Mouse (Mus musculus): ENCODE data around the gene Egfr. TPM values are rescaled to one million over a fixed set of nuclear protein-coding genes. Genes with fewer than 3 reads are reported as not detected.
A peak's percentile ranks its signal among the peaks of the same experiment; 100 is the strongest.

Egfr gene
- polyA plus RNA-seq, 1 experiment, result 1.7 TPM

DNA sequence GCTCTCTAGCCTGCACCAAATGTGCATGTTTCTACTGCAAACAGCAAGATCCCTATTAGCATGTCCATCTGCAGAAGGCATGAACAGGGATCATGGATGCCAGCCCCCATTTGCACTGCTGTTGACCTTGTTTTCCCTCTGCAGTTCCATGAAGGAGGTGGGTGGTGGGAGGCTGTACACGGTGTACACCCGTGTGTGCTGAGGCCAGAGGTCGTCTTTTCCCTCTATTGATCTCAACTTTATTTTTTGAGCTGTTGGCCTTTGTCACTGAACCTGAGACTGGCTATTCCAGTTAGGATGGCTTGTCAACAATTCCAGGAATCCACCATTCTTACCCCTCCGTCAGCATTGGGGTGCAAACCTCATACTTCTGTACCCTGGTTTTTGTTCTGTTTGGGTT lies 9.8 kb upstream of the Egfr start:
- Histone ChIP-seq H3K36me3 (ENCODE audit: control insufficient read depth, insufficient read depth, low read length) (no peaks in the 10 kb centered on the region), H3K27ac (ENCODE audit: control insufficient read depth, insufficient read depth, low read depth, low read length) (no peak overlapping the region), H3K4me3 (ENCODE audit: control insufficient read depth, low read depth, low read length) (no peak overlapping the region), H3K4me1 (ENCODE audit: control insufficient read depth, insufficient read depth, low read length) (no peaks in the 10 kb centered on the region), H3K27me3 (ENCODE audit: control insufficient read depth, insufficient read depth, low read length) (no peaks in the 10 kb centered on the region)
- TF ChIP-seq CTCF (IDR thresholded peaks at IDR 0.05; ENCODE audit: control insufficient read depth, insufficient read depth, insufficient replicate concordance, low read depth, low read length) (no peak), POLR2A (IDR thresholded peaks at IDR 0.05; ENCODE audit: control insufficient read depth, low read depth, low read length) (no peak)

DNA sequence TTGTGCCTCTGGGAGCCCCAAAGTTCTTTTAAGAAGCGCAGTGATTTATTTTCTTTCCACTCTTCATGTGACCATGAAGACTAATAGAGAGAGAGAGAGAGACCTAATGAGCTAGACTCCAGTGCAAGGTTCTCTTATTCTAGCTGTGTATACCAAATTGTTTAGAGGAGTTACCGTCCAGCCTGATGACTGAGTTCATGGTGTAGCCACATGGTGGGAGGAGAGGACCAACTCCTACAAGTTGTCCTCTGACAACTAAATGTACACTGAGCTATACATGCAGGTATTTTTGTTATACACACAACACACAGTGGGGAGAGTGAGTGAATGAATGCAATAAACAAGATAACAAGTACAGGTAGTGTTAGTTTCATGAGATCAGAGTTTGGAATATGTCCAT lies 9.2 kb upstream of the Egfr start:
- no peak overlapping the region for H3K27ac ChIP-seq (ENCODE audit: control insufficient read depth, insufficient read depth, low read depth, low read length)
- no peaks in the 10 kb centered on the region for H3K36me3 ChIP-seq (ENCODE audit: control insufficient read depth, insufficient read depth, low read length)
- TF ChIP-seq POLR2A (IDR thresholded peaks at IDR 0.05; ENCODE audit: control insufficient read depth, low read depth, low read length) (no peak), CTCF (IDR thresholded peaks at IDR 0.05; ENCODE audit: control insufficient read depth, insufficient read depth, insufficient replicate concordance, low read depth, low read length) (no peak)
- H3K4me1 ChIP-seq (ENCODE audit: control insufficient read depth, insufficient read depth, low read length), result no peaks in the 10 kb centered on the region
- H3K4me3 ChIP-seq (ENCODE audit: control insufficient read depth, low read depth, low read length), result no peak overlapping the region
- no peaks in the 10 kb centered on the region for H3K27me3 ChIP-seq (ENCODE audit: control insufficient read depth, insufficient read depth, low read length)

DNA sequence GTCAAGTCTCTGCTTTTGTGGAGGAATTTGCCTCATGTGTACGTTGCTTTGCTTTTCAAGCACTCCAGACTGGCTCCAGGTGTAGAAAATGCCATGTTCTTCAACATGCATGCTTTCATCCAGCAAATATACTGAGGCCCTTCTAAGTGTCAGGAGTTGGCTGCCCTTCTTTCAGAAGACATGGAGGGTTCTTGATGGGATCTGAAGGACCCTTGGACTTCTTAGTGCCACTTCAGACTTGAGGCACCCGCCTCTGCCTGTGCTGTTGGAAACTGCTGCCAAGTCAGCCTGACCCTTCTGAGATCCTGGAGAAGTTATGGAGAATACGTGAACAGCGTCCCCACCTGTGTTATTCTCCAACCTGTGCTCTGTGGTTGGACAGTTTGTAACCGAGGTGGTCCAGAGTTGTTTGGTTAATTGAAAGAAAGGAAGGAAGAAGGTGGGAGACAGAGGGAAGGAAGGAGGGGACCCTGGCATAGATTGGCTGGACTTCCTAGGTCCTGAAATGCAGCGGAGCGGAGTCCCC lies 483 bp upstream of the Egfr start:
- H3K27me3 ChIP-seq (ENCODE audit: control insufficient read depth, insufficient read depth, low read length), result no peaks in the 10 kb centered on the region
- H3K36me3 ChIP-seq (ENCODE audit: control insufficient read depth, insufficient read depth, low read length), result no peaks in the 10 kb centered on the region
- no peak overlapping the region for H3K27ac ChIP-seq (ENCODE audit: control insufficient read depth, insufficient read depth, low read depth, low read length)
- TF ChIP-seq POLR2A (IDR thresholded peaks at IDR 0.05; ENCODE audit: control insufficient read depth, low read depth, low read length) (no peak), CTCF (IDR thresholded peaks at IDR 0.05; ENCODE audit: control insufficient read depth, insufficient read depth, insufficient replicate concordance, low read depth, low read length) (no peak)
- H3K4me1 ChIP-seq (ENCODE audit: control insufficient read depth, insufficient read depth, low read length), result peaks cover 3% of the 10 kb centered on the region
- H3K4me3 ChIP-seq (ENCODE audit: control insufficient read depth, low read depth, low read length), result peak overlapping the region; percentile 64

DNA sequence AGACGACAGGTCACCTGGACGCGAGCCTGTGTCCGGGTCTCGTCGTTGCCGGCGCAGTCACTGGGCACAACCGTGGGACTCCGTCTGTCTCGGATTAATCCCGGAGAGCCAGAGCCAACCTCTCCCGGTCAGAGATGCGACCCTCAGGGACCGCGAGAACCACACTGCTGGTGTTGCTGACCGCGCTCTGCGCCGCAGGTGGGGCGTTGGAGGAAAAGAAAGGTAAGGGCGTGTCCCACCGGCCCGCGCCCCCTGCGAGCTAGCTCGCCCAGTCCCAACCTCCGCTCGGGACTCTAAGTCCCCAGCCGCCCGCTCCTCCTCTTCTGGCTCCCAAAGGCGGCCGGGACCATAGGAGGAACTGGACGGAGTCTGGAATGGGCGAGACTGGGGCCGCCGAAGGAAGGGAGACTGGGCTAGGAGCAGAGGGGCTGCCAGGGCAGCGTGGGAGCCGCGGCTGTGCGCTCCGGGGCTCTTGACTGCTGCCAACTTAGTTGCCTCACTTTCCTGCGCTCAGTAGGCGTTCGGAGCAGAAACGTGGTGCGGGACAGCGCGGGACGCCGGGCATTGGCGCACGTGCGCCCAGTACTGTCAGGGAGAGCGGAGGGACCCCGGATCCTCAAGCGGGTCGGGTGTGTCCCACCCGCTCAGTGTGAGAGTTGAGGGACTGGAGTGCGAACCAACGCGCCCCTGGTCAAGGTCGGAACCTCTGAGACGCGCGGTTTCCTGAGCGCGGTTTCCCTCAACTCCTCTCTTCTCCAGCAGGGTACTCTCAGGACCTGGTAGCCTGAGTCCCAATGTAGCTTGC lies 548 bp downstream of the Egfr start:
- Histone ChIP-seq H3K27me3 (ENCODE audit: control insufficient read depth, insufficient read depth, low read length) (no peaks in the 10 kb centered on the region), H3K4me3 (ENCODE audit: control insufficient read depth, low read depth, low read length) (peak overlapping the region; percentile 64), H3K36me3 (ENCODE audit: control insufficient read depth, insufficient read depth, low read length) (no peaks in the 10 kb centered on the region), H3K27ac (ENCODE audit: control insufficient read depth, insufficient read depth, low read depth, low read length) (no peak overlapping the region), H3K4me1 (ENCODE audit: control insufficient read depth, insufficient read depth, low read length) (peaks cover 3% of the 10 kb centered on the region)
- TF ChIP-seq POLR2A (IDR thresholded peaks at IDR 0.05; ENCODE audit: control insufficient read depth, low read depth, low read length) (no peak), CTCF (IDR thresholded peaks at IDR 0.05; ENCODE audit: control insufficient read depth, insufficient read depth, insufficient replicate concordance, low read depth, low read length) (no peak)

DNA sequence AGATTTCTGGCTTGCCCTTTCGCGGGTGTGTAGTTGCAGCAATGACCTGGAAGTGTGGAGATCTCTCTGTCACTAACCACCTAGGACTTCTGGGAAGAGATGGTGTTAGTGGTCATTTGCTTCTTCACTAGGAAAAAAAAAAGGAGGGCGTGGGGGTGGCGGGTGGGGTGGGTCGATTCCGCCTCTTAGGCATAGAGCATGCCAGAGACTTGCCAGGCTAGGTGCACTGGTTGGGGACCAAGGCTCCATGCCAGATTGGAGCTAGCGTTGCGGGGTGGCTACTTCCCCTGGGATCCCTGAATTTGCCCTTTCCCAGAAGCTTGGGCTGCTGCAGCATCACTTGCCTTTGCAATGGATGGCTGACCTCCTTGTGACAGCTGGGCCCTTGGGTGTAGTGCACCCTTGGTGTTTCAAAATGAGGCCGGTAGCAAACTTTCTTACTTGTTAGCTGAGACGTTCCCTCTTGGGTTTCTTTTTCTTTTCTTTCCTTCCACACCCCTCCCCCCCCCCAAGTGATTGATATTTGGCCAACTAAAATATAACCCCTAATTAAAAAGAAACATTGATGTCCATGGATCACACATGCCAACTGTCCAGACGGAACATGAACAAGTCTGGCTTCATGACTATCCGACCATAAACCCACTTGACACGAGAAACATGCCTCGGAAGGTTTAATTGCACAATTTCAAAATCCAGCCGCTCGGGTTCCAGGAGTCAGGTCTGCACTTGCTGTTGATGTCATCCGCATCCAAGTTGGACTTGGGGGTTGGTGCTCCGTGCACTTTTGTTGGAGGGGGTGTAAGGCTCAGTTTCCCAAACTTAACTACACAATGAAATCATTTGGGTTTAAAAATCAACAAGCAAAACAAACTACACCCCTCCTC lies 1.4 kb downstream of the Egfr start:
- H3K36me3 ChIP-seq (ENCODE audit: control insufficient read depth, insufficient read depth, low read length), result no peaks in the 10 kb centered on the region
- no peaks in the 10 kb centered on the region for H3K27me3 ChIP-seq (ENCODE audit: control insufficient read depth, insufficient read depth, low read length)
- peaks cover 3% of the 10 kb centered on the region for H3K4me1 ChIP-seq (ENCODE audit: control insufficient read depth, insufficient read depth, low read length)
- H3K4me3 ChIP-seq (ENCODE audit: control insufficient read depth, low read depth, low read length), result peak overlapping the region; percentile 64; the same call in 1 of the 2 replicates
- H3K27ac ChIP-seq (ENCODE audit: control insufficient read depth, insufficient read depth, low read depth, low read length), result no peak overlapping the region
- TF ChIP-seq POLR2A (IDR thresholded peaks at IDR 0.05; ENCODE audit: control insufficient read depth, low read depth, low read length) (no peak), CTCF (IDR thresholded peaks at IDR 0.05; ENCODE audit: control insufficient read depth, insufficient read depth, insufficient replicate concordance, low read depth, low read length) (no peak)

DNA sequence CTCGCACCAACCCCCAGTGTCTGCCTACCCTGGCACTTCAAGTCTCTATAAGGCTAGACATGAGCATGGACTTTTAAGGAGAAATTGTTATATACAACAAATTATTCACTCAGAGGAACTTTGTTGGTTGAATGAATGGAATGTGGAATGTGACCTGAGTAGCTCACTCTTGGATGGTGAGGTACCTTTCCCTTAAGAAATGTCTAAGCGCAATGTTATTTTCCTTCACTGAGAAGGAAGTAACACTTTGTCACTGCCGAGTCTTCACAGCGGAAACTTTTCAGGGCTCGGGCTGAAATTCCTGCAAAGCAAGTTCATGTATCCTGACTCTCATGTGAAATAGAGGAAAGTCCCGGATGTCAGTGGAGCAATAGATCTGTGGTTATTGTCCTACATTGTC lies 7.9 kb downstream of the Egfr start:
- TF ChIP-seq CTCF (IDR thresholded peaks at IDR 0.05; ENCODE audit: control insufficient read depth, insufficient read depth, insufficient replicate concordance, low read depth, low read length), result no peak
- TF ChIP-seq POLR2A (IDR thresholded peaks at IDR 0.05; ENCODE audit: control insufficient read depth, low read depth, low read length), result no peak
- Histone ChIP-seq H3K36me3 (ENCODE audit: control insufficient read depth, insufficient read depth, low read length) (no peaks in the 10 kb centered on the region), H3K4me3 (ENCODE audit: control insufficient read depth, low read depth, low read length) (no peak overlapping the region), H3K4me1 (ENCODE audit: control insufficient read depth, insufficient read depth, low read length) (no peaks in the 10 kb centered on the region), H3K27ac (ENCODE audit: control insufficient read depth, insufficient read depth, low read depth, low read length) (no peak overlapping the region), H3K27me3 (ENCODE audit: control insufficient read depth, insufficient read depth, low read length) (no peaks in the 10 kb centered on the region)

DNA sequence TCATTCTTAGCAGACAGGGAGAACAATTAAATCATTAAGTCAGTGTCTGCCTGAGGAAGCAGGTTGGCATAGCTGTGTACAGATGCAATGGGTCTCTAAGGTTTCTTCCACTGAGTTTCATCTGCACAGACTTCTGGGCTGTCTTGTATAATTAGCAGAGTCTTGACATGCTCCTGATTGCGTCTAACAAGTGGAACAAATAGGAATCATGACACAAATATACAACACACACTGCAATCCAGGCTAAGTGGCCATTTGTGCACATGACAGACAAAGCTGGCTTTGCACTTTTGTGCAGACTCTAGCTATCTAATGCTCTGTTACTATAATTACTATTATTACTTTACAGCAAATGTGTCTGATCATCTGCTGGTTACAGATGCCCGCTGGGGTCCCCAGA lies 9.2 kb downstream of the Egfr start:
- TF ChIP-seq POLR2A (IDR thresholded peaks at IDR 0.05; ENCODE audit: control insufficient read depth, low read depth, low read length) (no peak), CTCF (IDR thresholded peaks at IDR 0.05; ENCODE audit: control insufficient read depth, insufficient read depth, insufficient replicate concordance, low read depth, low read length) (no peak)
- Histone ChIP-seq H3K27me3 (ENCODE audit: control insufficient read depth, insufficient read depth, low read length) (no peaks in the 10 kb centered on the region), H3K36me3 (ENCODE audit: control insufficient read depth, insufficient read depth, low read length) (no peaks in the 10 kb centered on the region), H3K27ac (ENCODE audit: control insufficient read depth, insufficient read depth, low read depth, low read length) (no peak overlapping the region), H3K4me1 (ENCODE audit: control insufficient read depth, insufficient read depth, low read length) (no peaks in the 10 kb centered on the region), H3K4me3 (ENCODE audit: control insufficient read depth, low read depth, low read length) (no peak overlapping the region)

All from testis, adult 2 months (tissue).